8 mouse cellular contexts compared by ENCODE assay signal in genomic region chr5:74195614-74196306, GRCm38 (mm10). TPM values are rescaled to one million over a fixed set of nuclear protein-coding genes. Genes with fewer than 3 reads are reported as not detected.
A peak's percentile ranks its signal among the peaks of the same experiment; 100 is the strongest.
DNase-seq lines count a peak whose midpoint lies in the region; ATAC-seq and TF ChIP-seq lines count a peak whose summit lies in the region.

No protein-coding gene starts in this region.

- peak; percentile 24 for ATAC-seq in hindbrain, embryonic 12.5 days (ENCODE audit: low FRiP score)
- peak; percentile 35 for ATAC-seq in midbrain, embryonic 12.5 days (ENCODE audit: low FRiP score, low read depth)

- H3K4me3 ChIP-seq in liver, adult 2 months (ENCODE audit: insufficient read depth, low read depth, low read length): peak overlapping the region; percentile 81
- peak overlapping the region; percentile 88 for H3K4me3 ChIP-seq in hindbrain, embryonic 12.5 days
- peak overlapping the region; percentile 81 for H3K4me3 ChIP-seq in midbrain, embryonic 12.5 days

- peak overlapping the region; percentile 21 for H3K27ac ChIP-seq in liver, adult 2 months (replicated peaks; ENCODE audit: insufficient read depth, low read depth, low read length)
- H3K27ac ChIP-seq in hindbrain, embryonic 12.5 days: peak overlapping the region; percentile 81
- peak overlapping the region; percentile 67; the same call in 1 of the 2 replicates for H3K27ac ChIP-seq in midbrain, embryonic 12.5 days (replicated peaks)

- H3K4me2 ChIP-seq in hindbrain, embryonic 12.5 days (replicated peaks): peak overlapping the region; percentile 89
- peak overlapping the region; percentile 91 for H3K4me2 ChIP-seq in midbrain, embryonic 12.5 days (replicated peaks)

- TF ChIP-seq POLR2A in liver, adult 2 months (IDR thresholded peaks at IDR 0.05; ENCODE audit: extremely low read depth, insufficient read depth, low read length): no peak

- DNase-seq in liver, adult 2 months (ENCODE audit: extremely low read depth, low read depth, low spot score): peak; percentile 28
- no peak for DNase-seq in liver
- peak; percentile 64 for DNase-seq in embryo, embryonic 10.5 days (ENCODE audit: low spot score)
- DNase-seq in left cerebral cortex, postnatal 14 days (ENCODE audit: low spot score in 2 of 2): no peak
- DNase-seq in B cell, adult 2 months: no peak
- no peak for DNase-seq in cerebellum, postnatal 25 days

- peak overlapping the region; percentile 86 for H3K9ac ChIP-seq in liver, adult 2 months (ENCODE audit: low read depth, low read length)
- H3K9ac ChIP-seq in hindbrain, embryonic 12.5 days: peak overlapping the region; percentile 91
- peak overlapping the region; percentile 82 for H3K9ac ChIP-seq in midbrain, embryonic 12.5 days (replicated peaks)

- no peak for TF ChIP-seq CTCF in liver, adult 2 months (IDR thresholded peaks at IDR 0.05; ENCODE audit: low read depth, low read length)

- no peaks in the 10 kb centered on the region for H3K9me3 ChIP-seq in hindbrain, embryonic 12.5 days (replicated peaks)
- H3K9me3 ChIP-seq in midbrain, embryonic 12.5 days: no peaks in the 10 kb centered on the region

- peaks cover 1% of the 10 kb centered on the region; the same call in 1 of the 2 replicates for H3K36me3 ChIP-seq in liver, adult 2 months (ENCODE audit: control insufficient read depth, insufficient read depth, low read length)
- peaks cover 13% of the 10 kb centered on the region; the same call in 1 of the 2 replicates for H3K36me3 ChIP-seq in hindbrain, embryonic 12.5 days
- peaks cover 6% of the 10 kb centered on the region; the same call in 1 of the 2 replicates for H3K36me3 ChIP-seq in midbrain, embryonic 12.5 days

- WGBS in liver, adult 2 months: 6% methylated on average over 27 of the region's 27 CpGs
- WGBS in hindbrain, embryonic 12.5 days: under 1% methylated on average over 26 of the region's 27 CpGs
- under 1% methylated on average over 27 of the region's 27 CpGs for WGBS in midbrain, embryonic 12.5 days

- H3K79me2 ChIP-seq in liver, adult 2 months (ENCODE audit: control insufficient read depth, insufficient read depth, low read length): no peaks in the 10 kb centered on the region

- peaks cover 7% of the 10 kb centered on the region for H3K4me1 ChIP-seq in liver, adult 2 months (ENCODE audit: control insufficient read depth, insufficient read depth, low read length)
- peaks cover 44% of the 10 kb centered on the region for H3K4me1 ChIP-seq in hindbrain, embryonic 12.5 days
- H3K4me1 ChIP-seq in midbrain, embryonic 12.5 days: peaks cover 34% of the 10 kb centered on the region

- intact Hi-C loops in left cerebral cortex, postnatal 14 days (cut with DNase I): loop anchor here (5.0 to 10.0 kb wide), 4 partner anchors 57 to 341 kb away; no protein-coding TSS in a partner anchor

- H3K27me3 ChIP-seq in liver, adult 2 months (ENCODE audit: control insufficient read depth, insufficient read depth, low read length): no peaks in the 10 kb centered on the region
- H3K27me3 ChIP-seq in hindbrain, embryonic 12.5 days: 0 out of 2 replicates have a peak, but pooled peaks cover 3% of the 10 kb centered on the region
- H3K27me3 ChIP-seq in midbrain, embryonic 12.5 days: peaks cover 25% of the 10 kb centered on the region

RNA-seq across cellular contexts. Expression of gene Rasl11b, which starts 0.7 kb away (rescaled TPM):
- total RNA-seq in liver, adult 2 months (2014; rRNA removed): 1.1 TPM in 2 replicates
- 6.6 and 6.8 TPM in 2 replicates for polyA plus RNA-seq in liver, adult 2 months (2012; rRNA removed)
- polyA plus RNA-seq in hindbrain, embryonic 12.5 days (2016; fragmentation: Nextera tagmentation; extraction: Ambion mirVana): 44.5 and 54.3 TPM in 2 replicates
- 26.5 and 31.3 TPM in 2 replicates for polyA plus RNA-seq in midbrain, embryonic 12.5 days (2016; fragmentation: Nextera tagmentation; extraction: Ambion mirVana)
- 100 to 1,000 TPM in 1 of 2 experiments, 10 to 100 TPM in 1; 97.1 to 110 TPM for total RNA-seq in left cerebral cortex, postnatal 14 days (2021)

Comparison
In these comparisons a context has a peak if more than half of its experiments do, and no peak if none do; other contexts are left out.
1. DNase-seq: peak in liver, adult 2 months (single experiment) and embryo, embryonic 10.5 days (single experiment); none in liver (single experiment), left cerebral cortex, postnatal 14 days (0 of 2), B cell, adult 2 months (0 of 2) and cerebellum, postnatal 25 days (0 of 2).
2. H3K27ac ChIP-seq: peak in every context shown above with its lines; median percentile 81 in hindbrain, embryonic 12.5 days; 67 in midbrain, embryonic 12.5 days; 21 in liver, adult 2 months.
3. Peak in every context shown above with its lines, with median percentiles within 50 percentile points of each other: H3K4me3 ChIP-seq and H3K9ac ChIP-seq.